Mouse (Mus musculus): ENCODE results near the gene Tmed6. TPM values are rescaled to one million over a fixed set of nuclear protein-coding genes. Genes with fewer than 3 reads are reported as not detected.
"Not testable (repeated sequence)": the region's sequence is repeated elsewhere in the genome, so short reads cannot be mapped to it uniquely, and the experiment has no call there.

Gene Tmed6
- polyA plus RNA-seq (2015; fragmentation: Nextera tagmentation; extraction: Ambion mirVana), result not detected in 2 replicates

DNA sequence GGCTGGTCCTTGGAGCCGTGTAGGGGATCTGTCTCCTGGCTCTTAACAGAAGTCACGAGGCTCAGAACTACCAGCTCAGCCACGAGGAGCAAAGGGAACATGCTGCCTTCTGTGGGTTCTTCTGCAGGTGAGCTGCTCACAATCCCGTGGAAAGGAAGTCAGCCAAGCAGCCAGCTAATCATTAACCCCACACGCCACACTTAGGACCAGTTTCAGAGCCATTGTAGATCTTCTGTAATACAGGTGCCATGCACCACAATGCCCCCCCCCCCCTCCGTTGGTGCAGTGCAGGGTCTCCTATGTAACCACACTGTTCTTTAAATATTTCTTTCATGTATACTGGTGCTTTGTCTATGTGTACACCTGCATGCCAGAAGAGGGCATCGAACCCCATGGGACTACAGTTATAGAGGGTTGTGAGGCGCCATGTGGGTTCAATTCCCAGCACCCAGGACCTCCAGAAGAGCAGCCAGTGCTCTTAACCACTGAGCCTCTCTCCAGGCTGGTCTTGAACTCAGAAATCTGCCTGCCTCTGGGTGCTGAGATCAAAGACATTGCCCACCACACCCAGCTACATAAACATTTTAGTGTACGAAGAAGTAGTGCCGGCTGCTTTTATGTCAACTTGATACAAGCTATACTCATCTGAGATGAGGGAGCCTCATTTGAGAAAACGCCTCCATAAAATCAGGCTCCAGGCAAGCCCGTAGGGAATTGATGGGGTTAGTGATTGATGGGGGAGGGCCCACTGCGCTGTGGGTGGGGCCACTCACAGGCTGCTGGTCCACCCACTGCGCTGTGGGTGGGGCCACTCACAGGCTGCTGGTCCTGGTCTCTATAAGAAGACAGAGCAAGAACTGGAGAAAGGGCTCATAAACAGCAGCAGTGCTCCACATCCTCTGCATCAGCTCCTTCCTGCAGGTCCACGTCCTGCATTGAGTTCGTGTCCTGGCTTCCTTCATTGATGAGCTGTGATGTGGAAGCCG is at the start of gene Tmed6:
Tmed6 (minus strand) TSS at position 134 of the 986 bp plus-strand sequence.
- H3K9me3 ChIP-seq, result no peaks in the 10 kb centered on the region
- no peak for ATAC-seq (ENCODE audit: insufficient number of reproducible peaks, insufficient read depth, low FRiP score, low TSS enrichment, low read depth)
- peaks cover 18% of the 10 kb centered on the region for H3K36me3 ChIP-seq
- no peak within 1 kb of the TSS for H3K9ac ChIP-seq
- H3K4me2 ChIP-seq, result no peak within 1 kb of the TSS
- no peaks in the 10 kb centered on the region for H3K27me3 ChIP-seq
- H3K27ac ChIP-seq, result no peak within 1 kb of the TSS
- H3K4me3 ChIP-seq, result no peak within 1 kb of the TSS
- peaks cover 3% of the 10 kb centered on the region; the same call in 1 of the 2 replicates for H3K4me1 ChIP-seq
- 64% methylated on average over 17 of the region's 17 CpGs for WGBS

DNA sequence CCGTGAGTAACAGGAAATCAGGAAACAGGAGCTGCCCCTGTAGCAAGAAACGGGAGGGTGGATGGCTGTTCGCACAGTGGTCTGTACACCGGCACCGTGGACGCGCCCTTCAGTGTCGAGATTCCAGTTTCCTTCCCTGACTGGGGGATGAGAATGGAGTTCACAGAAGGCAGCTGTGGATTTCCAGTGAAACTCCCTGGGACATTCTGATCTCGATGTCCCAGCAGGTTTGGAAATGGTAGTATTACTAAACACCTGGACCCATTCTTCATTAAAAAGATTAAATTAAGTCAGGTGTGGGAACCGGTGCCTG is 49.5 kb upstream of the Tmed6 start:
- peak overlapping the region; percentile 74 for H3K27ac ChIP-seq
- H3K4me1 ChIP-seq, result peaks cover 28% of the 10 kb centered on the region
- H3K9me3 ChIP-seq, result no peaks in the 10 kb centered on the region
- ATAC-seq (ENCODE audit: insufficient number of reproducible peaks, insufficient read depth, low FRiP score, low TSS enrichment, low read depth), result no peak
- H3K27me3 ChIP-seq, result no peaks in the 10 kb centered on the region
- 0 out of 2 replicates have a peak overlapping the region, but pooled peaks have one; percentile 36 for H3K9ac ChIP-seq
- H3K4me2 ChIP-seq, result peak overlapping the region; percentile 36
- WGBS, result 56% methylated on average over 10 of the region's 10 CpGs
- H3K36me3 ChIP-seq, result no peaks in the 10 kb centered on the region
- 0 out of 2 replicates have a peak overlapping the region, but pooled peaks have one; percentile 10 for H3K4me3 ChIP-seq

DNA sequence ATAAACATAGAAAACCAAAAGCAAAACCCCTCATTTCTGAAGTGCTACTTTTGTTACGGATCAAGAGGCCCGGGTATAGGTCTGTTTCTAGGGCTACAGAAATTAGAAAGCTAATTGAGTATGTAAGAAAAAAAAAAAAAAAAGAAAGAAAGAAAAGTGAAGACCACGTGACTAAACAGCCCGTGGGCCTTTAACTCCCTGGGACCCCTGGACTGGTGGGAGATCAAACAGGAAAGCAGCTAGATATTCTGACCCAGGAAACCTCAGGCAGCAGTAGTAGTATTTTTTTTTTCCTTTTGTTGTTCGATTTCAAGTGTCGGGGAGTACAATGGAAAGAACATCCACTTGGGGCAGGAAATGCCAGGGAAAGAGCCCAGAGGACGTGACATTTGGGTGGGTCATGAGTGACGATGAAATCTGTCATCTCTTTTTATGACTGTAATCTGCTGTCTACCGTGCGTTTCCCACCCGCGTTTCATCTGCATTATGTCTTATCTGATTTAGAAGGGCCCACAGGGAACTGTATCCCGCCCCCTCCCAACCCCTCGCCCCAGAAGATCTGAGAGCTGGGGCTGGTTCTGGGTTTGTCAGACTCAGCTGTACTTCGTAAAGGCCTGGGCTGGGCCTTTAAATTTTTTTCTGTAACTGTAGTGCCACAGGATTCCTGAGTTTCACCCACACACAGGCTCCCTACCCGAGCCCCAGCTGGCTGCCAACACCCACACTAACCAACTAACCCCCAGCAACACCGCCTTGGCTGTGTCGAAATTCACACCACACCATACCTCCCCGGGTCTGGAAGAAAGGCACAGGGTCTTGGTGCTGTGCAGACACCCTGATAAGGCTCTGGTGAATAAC is 48.9 kb upstream of the Tmed6 start:
- no peak for ATAC-seq (ENCODE audit: insufficient number of reproducible peaks, insufficient read depth, low FRiP score, low TSS enrichment, low read depth)
- H3K27ac ChIP-seq, result peak overlapping the region; percentile 74
- peak overlapping the region; percentile 36 for H3K4me2 ChIP-seq
- 28% methylated on average over 19 of the region's 19 CpGs for WGBS
- H3K27me3 ChIP-seq, result no peaks in the 10 kb centered on the region
- H3K4me1 ChIP-seq, result peaks cover 30% of the 10 kb centered on the region
- 0 out of 2 replicates have a peak overlapping the region, but pooled peaks have one; percentile 10 for H3K4me3 ChIP-seq
- no peaks in the 10 kb centered on the region for H3K36me3 ChIP-seq
- 0 out of 2 replicates have a peak overlapping the region, but pooled peaks have one; percentile 36 for H3K9ac ChIP-seq
- no peaks in the 10 kb centered on the region for H3K9me3 ChIP-seq

DNA sequence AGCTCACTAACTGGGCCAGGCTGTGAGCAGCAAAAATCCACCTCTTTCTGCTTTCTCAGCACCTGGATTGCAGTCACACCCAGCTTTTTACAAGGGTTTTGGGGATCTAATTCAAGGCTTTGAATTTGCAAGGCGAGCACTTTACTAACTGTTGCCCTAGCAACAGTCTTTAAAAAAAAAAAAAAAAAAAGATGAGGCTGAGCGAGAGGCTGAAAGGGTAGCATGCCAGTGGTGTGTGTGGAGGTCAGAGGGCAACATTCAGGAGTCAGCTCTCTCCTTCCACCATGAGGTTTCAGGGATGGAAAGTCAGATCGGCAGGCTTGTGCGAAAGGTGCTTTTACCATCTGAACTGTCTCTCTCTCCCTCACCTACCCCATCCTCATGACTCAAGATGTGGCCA is 47.8 kb upstream of the Tmed6 start:
- Histone ChIP-seq H3K9me3 (no peaks in the 10 kb centered on the region), H3K9ac (no peak overlapping the region), H3K4me3 (no peak overlapping the region), H3K27me3 (no peaks in the 10 kb centered on the region), H3K36me3 (no peaks in the 10 kb centered on the region), H3K27ac (no peak overlapping the region; the same call in 1 of the 2 replicates), H3K4me2 (no peak overlapping the region), H3K4me1 (peaks cover 31% of the 10 kb centered on the region)
- no peak for ATAC-seq (ENCODE audit: insufficient number of reproducible peaks, insufficient read depth, low FRiP score, low TSS enrichment, low read depth)
- 50% methylated on average over 4 of the region's 4 CpGs for WGBS

DNA sequence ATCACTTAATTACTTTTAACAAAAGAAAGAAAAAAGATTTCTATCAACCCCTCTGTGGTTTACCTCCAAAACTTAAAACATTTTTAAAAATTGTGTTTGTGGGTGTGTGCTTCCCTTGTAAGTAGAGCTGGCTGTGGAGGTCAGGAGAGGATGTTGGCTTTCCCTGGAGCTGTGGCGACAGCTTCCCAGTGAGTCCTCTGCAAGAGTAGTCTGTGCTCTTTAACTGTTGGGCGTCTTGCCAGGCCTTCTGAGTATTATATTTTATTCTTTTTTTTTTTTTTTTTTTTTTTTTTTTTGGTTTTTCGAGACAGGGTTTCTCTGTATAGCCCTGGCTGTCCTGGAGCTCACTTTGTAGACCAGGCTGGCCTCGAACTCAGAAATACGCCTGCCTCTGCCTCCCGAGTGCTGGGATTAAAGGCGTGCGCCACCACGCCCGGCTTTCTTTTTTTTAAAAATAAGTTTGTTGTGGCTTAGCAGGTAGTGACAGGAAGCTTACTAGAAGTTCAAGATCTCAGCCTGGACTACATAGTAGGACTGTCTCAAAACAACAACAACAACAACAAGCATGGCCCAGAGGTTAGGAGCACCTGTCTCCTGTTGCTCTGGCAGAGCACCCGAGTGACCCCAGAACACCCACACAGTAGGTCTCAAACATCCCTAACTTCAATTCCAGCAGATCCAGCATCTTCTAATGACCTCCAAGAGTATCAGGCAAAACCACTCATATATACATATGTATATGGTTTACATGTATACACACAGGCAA is 46.1 kb upstream of the Tmed6 start:
- Histone ChIP-seq H3K4me2 (no peak overlapping the region), H3K4me3 (no peak overlapping the region), H3K4me1 (peaks cover 31% of the 10 kb centered on the region), H3K27ac (no peak overlapping the region), H3K9ac (no peak overlapping the region), H3K36me3 (no peaks in the 10 kb centered on the region), H3K9me3 (no peaks in the 10 kb centered on the region), H3K27me3 (no peaks in the 10 kb centered on the region)
- ATAC-seq (ENCODE audit: insufficient number of reproducible peaks, insufficient read depth, low FRiP score, low TSS enrichment, low read depth), result no peak
- 83% methylated on average over 10 of the region's 11 CpGs for WGBS

DNA sequence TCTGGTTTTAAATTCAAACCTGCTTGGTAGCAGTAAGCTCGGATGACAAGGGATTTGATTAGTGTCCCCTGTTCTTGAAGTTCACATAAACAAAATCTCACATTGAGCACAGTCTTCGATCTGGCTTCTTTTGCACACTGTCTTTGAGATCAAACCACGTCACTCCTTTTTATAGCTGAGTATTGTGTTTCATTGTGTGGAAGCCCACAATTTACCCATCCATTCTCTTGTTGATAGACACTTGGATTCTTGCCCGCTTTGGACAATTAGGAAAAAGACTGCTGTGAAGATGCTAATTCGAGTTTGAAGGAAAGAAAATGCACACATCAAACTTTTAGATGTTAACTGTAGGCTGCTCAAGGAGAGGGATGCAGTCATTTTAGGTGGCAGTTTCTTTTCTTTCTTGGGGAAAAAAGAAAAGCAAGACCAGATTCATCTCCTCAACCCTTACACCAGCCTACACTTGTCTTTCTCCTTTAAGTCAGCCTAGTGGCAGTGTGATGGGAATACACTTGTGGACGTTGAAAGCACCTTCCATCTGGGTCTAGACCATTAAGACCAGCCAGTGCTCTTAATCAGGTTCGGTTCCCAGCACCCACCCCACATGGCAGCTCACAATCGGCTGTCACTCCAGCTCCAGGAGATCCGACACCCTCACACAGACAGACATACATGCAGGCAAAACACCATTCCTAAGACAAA is 45.3 kb upstream of the Tmed6 start:
- H3K27me3 ChIP-seq, result no peaks in the 10 kb centered on the region
- H3K4me3 ChIP-seq, result no peak overlapping the region
- H3K4me2 ChIP-seq, result no peak overlapping the region
- ATAC-seq (ENCODE audit: insufficient number of reproducible peaks, insufficient read depth, low FRiP score, low TSS enrichment, low read depth), result no peak
- 67% methylated on average over 9 of the region's 9 CpGs for WGBS
- no peaks in the 10 kb centered on the region for H3K36me3 ChIP-seq
- H3K9ac ChIP-seq, result no peak overlapping the region
- no peak overlapping the region for H3K27ac ChIP-seq
- H3K9me3 ChIP-seq, result no peaks in the 10 kb centered on the region
- peaks cover 28% of the 10 kb centered on the region for H3K4me1 ChIP-seq

DNA sequence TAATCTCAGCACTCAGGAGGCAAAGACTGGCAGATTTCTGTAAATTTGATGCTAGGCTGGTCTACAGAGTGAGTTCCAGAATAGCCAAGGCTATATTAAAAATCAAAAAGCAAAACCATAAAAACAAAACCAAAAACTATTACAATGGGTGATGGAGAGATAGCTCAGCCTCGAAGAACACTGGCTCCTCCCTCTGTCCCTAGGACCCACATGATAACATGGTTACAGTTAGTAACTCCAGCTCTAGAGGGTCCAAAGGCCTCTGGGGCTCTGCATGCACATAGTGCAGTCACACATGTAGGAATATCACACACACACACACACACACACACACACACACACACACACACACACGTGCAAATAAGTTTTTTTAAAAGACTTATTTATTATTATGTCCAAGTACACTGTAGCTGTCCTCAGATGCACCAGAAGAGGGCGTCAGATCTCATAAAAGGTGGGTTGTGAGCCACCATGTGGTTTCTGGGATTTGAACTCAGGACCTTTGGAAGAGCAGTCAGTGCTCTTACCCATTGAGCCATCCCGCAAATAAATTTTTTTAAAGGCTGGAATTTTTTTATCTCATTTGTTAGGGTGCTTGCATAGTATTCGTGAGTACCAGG is 44.5 kb upstream of the Tmed6 start:
- Histone ChIP-seq H3K36me3 (no peaks in the 10 kb centered on the region), H3K4me2 (no peak overlapping the region), H3K9ac (no peak overlapping the region), H3K4me1 (peaks cover 24% of the 10 kb centered on the region), H3K27me3 (no peaks in the 10 kb centered on the region), H3K4me3 (no peak overlapping the region), H3K27ac (no peak overlapping the region), H3K9me3 (no peaks in the 10 kb centered on the region)
- ATAC-seq (ENCODE audit: insufficient number of reproducible peaks, insufficient read depth, low FRiP score, low TSS enrichment, low read depth), result no peak
- 76% methylated on average over 5 of the region's 5 CpGs for WGBS

DNA sequence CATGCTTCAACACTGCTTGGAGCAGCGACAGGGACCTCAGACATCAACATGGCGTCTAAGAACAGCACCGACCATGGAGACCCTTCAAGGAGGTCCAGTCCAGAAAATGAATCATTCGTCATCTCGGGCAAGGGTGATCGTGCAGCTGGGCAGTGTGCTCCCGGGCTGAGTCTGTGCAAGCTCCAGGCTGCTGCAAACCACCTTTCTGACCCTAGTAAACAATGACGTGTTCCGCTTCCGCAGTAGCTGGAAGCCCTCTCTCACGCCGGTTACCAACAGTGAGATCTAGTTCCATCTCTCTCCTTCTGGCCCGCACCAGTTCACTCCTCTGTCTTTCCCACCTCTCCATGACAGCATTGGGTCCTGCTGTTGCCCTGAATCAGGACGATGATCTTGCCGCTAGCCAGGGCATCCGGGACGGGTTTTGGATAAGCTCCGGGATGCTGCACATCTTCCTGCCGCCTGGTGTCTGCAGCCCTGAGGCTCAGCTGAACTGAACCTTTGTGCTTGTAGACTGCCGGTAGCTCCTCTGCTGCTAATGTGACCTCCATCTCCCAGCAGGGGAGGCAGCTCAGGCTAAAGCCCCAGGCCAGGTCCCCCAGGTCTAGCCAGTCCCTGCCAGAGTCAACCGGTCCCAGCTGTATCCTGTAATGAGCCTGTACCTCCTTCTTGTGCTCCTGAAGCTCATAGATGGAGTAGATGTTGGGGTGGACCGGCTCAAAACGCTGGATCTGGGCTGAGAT is 43.7 kb upstream of the Tmed6 start:
- Histone ChIP-seq H3K4me3 (peak overlapping the region; percentile 12; the same call in 1 of the 2 replicates), H3K9ac (0 out of 2 replicates have a peak overlapping the region, but pooled peaks have one; percentile 21), H3K4me2 (peak overlapping the region; percentile 27), H3K27ac (0 out of 2 replicates have a peak overlapping the region, but pooled peaks have one; percentile 44), H3K9me3 (no peaks in the 10 kb centered on the region), H3K36me3 (no peaks in the 10 kb centered on the region), H3K4me1 (peaks cover 17% of the 10 kb centered on the region), H3K27me3 (no peaks in the 10 kb centered on the region)
- WGBS, result 52% methylated on average over 23 of the region's 23 CpGs
- no peak for ATAC-seq (ENCODE audit: insufficient number of reproducible peaks, insufficient read depth, low FRiP score, low TSS enrichment, low read depth)

DNA sequence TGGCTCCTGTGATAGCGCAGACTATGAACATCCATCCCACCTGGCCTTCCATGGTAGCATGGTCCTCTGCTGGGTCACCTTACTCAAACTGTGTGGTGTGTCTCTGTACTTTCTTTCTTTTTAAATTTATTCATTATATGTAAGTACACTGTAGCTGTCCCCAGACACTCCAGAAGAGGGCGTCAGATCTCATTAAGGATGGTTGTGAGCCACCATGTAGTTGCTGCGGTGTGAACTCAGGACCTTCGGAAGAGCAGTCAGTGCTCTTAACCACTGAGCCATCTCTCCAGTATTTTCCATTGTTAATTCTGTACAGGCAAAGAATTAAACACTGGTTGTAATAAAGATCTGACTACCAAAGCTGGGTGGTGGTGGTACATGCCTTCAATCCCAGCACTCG is 42.6 kb upstream of the Tmed6 start:
- H3K36me3 ChIP-seq; H3K9me3 ChIP-seq; H3K4me3 ChIP-seq; H3K4me2 ChIP-seq; H3K27me3 ChIP-seq; ATAC-seq (ENCODE audit: insufficient number of reproducible peaks, insufficient read depth, low FRiP score, low TSS enrichment, low read depth); H3K27ac ChIP-seq; H3K9ac ChIP-seq: not testable (repeated sequence)
- H3K4me1 ChIP-seq, result peaks cover 12% of the 10 kb centered on the region; the same call in 1 of the 2 replicates
- 94% methylated on average over 5 of the region's 5 CpGs for WGBS

DNA sequence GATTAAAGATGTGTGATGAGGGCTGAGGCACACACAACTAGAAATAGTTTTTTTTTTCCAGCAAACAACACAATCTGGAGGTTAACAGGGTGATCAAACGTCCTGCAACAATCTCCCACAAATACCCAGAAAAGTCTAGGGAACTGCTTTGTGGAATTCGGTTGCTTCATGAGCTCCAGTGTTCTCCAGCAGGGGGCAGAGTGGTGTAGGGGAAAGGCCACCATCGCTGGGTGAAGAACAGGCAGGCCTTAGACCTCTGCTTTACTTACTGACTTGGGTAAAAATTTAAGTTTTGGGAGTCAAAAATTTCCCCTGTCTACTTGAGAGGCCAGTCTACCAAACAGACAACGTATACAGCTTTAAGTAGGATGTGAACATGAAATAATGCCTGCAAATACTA is 39.1 kb upstream of the Tmed6 start:
- no peak overlapping the region for H3K4me2 ChIP-seq

More for the DNA sequence above, 39.1 kb upstream of the Tmed6 start:
- Histone ChIP-seq H3K4me3 (no peak overlapping the region), H3K9me3 (no peaks in the 10 kb centered on the region), H3K27me3 (no peaks in the 10 kb centered on the region), H3K4me1 (0 out of 2 replicates have a peak, but pooled peaks cover 5% of the 10 kb centered on the region), H3K36me3 (no peaks in the 10 kb centered on the region), H3K9ac (no peak overlapping the region), H3K27ac (no peak overlapping the region)
- ATAC-seq (ENCODE audit: insufficient number of reproducible peaks, insufficient read depth, low FRiP score, low TSS enrichment, low read depth), result no peak
- 10% methylated on average over 4 of the region's 4 CpGs for WGBS
